Mouse (Mus musculus): ENCODE results near the gene Frmpd4. TPM values are rescaled to one million over a fixed set of nuclear protein-coding genes. Genes with fewer than 3 reads are reported as not detected.

Frmpd4 gene
- polyA plus RNA-seq, 1 experiment, result not detected

GRCm38 (mm10) chrX:168310143-168310542 is 266.9 kb downstream of the Frmpd4 start:
- Histone ChIP-seq H3K4me1 (ENCODE audit: control insufficient read depth, insufficient read depth, insufficient read length, low read length) (no peaks in the 10 kb centered on the region), H3K4me3 (ENCODE audit: insufficient read depth, low read depth, low read length) (no peak overlapping the region), H3K27ac (replicated peaks; ENCODE audit: low read depth, low read length) (no peak overlapping the region)

- no peak overlapping the region for H3K27ac ChIP-seq (replicated peaks; ENCODE audit: low read depth, low read length)
- H3K4me1 ChIP-seq (ENCODE audit: control insufficient read depth, insufficient read depth, insufficient read length, low read length), result no peaks in the 10 kb centered on the region
- H3K4me3 ChIP-seq (ENCODE audit: insufficient read depth, low read depth, low read length), result no peak overlapping the region
Observed at GRCm38 (mm10) chrX:168292506-168292905, 284.5 kb downstream of the Frmpd4 start.

- no peak overlapping the region for H3K27ac ChIP-seq (replicated peaks; ENCODE audit: low read depth, low read length)
- H3K4me3 ChIP-seq (ENCODE audit: insufficient read depth, low read depth, low read length), result no peak overlapping the region
- no peaks in the 10 kb centered on the region for H3K4me1 ChIP-seq (ENCODE audit: control insufficient read depth, insufficient read depth, insufficient read length, low read length)
Observed at GRCm38 (mm10) chrX:168207034-168207433, 370.0 kb downstream of the Frmpd4 start.

- no peaks in the 10 kb centered on the region for H3K4me1 ChIP-seq (ENCODE audit: control insufficient read depth, insufficient read depth, insufficient read length, low read length)
- H3K4me3 ChIP-seq (ENCODE audit: insufficient read depth, low read depth, low read length), result no peak overlapping the region
- no peak overlapping the region for H3K27ac ChIP-seq (replicated peaks; ENCODE audit: low read depth, low read length)
Observed at GRCm38 (mm10) chrX:168191944-168192343, 385.1 kb downstream of the Frmpd4 start.

GRCm38 (mm10) chrX:168189563-168189962 is 387.5 kb downstream of the Frmpd4 start:
- Histone ChIP-seq H3K4me1 (ENCODE audit: control insufficient read depth, insufficient read depth, insufficient read length, low read length) (no peaks in the 10 kb centered on the region), H3K27ac (replicated peaks; ENCODE audit: low read depth, low read length) (no peak overlapping the region), H3K4me3 (ENCODE audit: insufficient read depth, low read depth, low read length) (no peak overlapping the region)

GRCm38 (mm10) chrX:168163001-168163400 is 414.0 kb downstream of the Frmpd4 start:
- no peak overlapping the region for H3K4me3 ChIP-seq (ENCODE audit: insufficient read depth, low read depth, low read length)
- no peaks in the 10 kb centered on the region for H3K4me1 ChIP-seq (ENCODE audit: control insufficient read depth, insufficient read depth, insufficient read length, low read length)

GRCm38 (mm10) chrX:168158866-168159265 is 418.2 kb downstream of the Frmpd4 start:
- Histone ChIP-seq H3K4me1 (ENCODE audit: control insufficient read depth, insufficient read depth, insufficient read length, low read length) (no peaks in the 10 kb centered on the region), H3K4me3 (ENCODE audit: insufficient read depth, low read depth, low read length) (no peak overlapping the region), H3K27ac (replicated peaks; ENCODE audit: low read depth, low read length) (no peak overlapping the region)

More at GRCm38 (mm10) chrX:168163001-168163400, 414.0 kb downstream of the Frmpd4 start:
- no peak overlapping the region for H3K27ac ChIP-seq (replicated peaks; ENCODE audit: low read depth, low read length)

GRCm38 (mm10) chrX:168141051-168141450 is 436.0 kb downstream of the Frmpd4 start:
- H3K4me1 ChIP-seq (ENCODE audit: control insufficient read depth, insufficient read depth, insufficient read length, low read length), result no peaks in the 10 kb centered on the region
- no peak overlapping the region for H3K4me3 ChIP-seq (ENCODE audit: insufficient read depth, low read depth, low read length)
- H3K27ac ChIP-seq (replicated peaks; ENCODE audit: low read depth, low read length), result no peak overlapping the region

GRCm38 (mm10) chrX:168124043-168124442 is 453.0 kb downstream of the Frmpd4 start:
- H3K27ac ChIP-seq (replicated peaks; ENCODE audit: low read depth, low read length), result no peak overlapping the region
- no peak overlapping the region for H3K4me3 ChIP-seq (ENCODE audit: insufficient read depth, low read depth, low read length)
- no peaks in the 10 kb centered on the region for H3K4me1 ChIP-seq (ENCODE audit: control insufficient read depth, insufficient read depth, insufficient read length, low read length)

- no peaks in the 10 kb centered on the region for H3K4me1 ChIP-seq (ENCODE audit: control insufficient read depth, insufficient read depth, insufficient read length, low read length)
- no peak overlapping the region for H3K27ac ChIP-seq (replicated peaks; ENCODE audit: low read depth, low read length)
- H3K4me3 ChIP-seq (ENCODE audit: insufficient read depth, low read depth, low read length), result no peak overlapping the region
Observed at GRCm38 (mm10) chrX:168123589-168123965, 453.5 kb downstream of the Frmpd4 start.

- Histone ChIP-seq H3K4me1 (ENCODE audit: control insufficient read depth, insufficient read depth, insufficient read length, low read length) (no peaks in the 10 kb centered on the region), H3K4me3 (ENCODE audit: insufficient read depth, low read depth, low read length) (no peak overlapping the region), H3K27ac (replicated peaks; ENCODE audit: low read depth, low read length) (no peak overlapping the region)
Observed at GRCm38 (mm10) chrX:168122806-168123588, 454.0 kb downstream of the Frmpd4 start.

- H3K4me1 ChIP-seq (ENCODE audit: control insufficient read depth, insufficient read depth, insufficient read length, low read length), result no peaks in the 10 kb centered on the region
- H3K27ac ChIP-seq (replicated peaks; ENCODE audit: low read depth, low read length), result no peak overlapping the region
- no peak overlapping the region for H3K4me3 ChIP-seq (ENCODE audit: insufficient read depth, low read depth, low read length)
Observed at GRCm38 (mm10) chrX:168041589-168041988, 535.4 kb downstream of the Frmpd4 start.

GRCm38 (mm10) chrX:168020574-168021145 is 556.4 kb downstream of the Frmpd4 start:
- no peaks in the 10 kb centered on the region for H3K4me1 ChIP-seq (ENCODE audit: control insufficient read depth, insufficient read depth, insufficient read length, low read length)
- H3K27ac ChIP-seq (replicated peaks; ENCODE audit: low read depth, low read length), result no peak overlapping the region
- no peak overlapping the region for H3K4me3 ChIP-seq (ENCODE audit: insufficient read depth, low read depth, low read length)

GRCm38 (mm10) chrX:168017792-168018191 is 559.2 kb downstream of the Frmpd4 start:
- Histone ChIP-seq H3K27ac (replicated peaks; ENCODE audit: low read depth, low read length) (no peak overlapping the region), H3K4me1 (ENCODE audit: control insufficient read depth, insufficient read depth, insufficient read length, low read length) (no peaks in the 10 kb centered on the region), H3K4me3 (ENCODE audit: insufficient read depth, low read depth, low read length) (no peak overlapping the region)

GRCm38 (mm10) chrX:167984835-167985234 is 592.2 kb downstream of the Frmpd4 start:
- Histone ChIP-seq H3K4me1 (ENCODE audit: control insufficient read depth, insufficient read depth, insufficient read length, low read length) (no peaks in the 10 kb centered on the region), H3K4me3 (ENCODE audit: insufficient read depth, low read depth, low read length) (no peak overlapping the region), H3K27ac (replicated peaks; ENCODE audit: low read depth, low read length) (no peak overlapping the region)

GRCm38 (mm10) chrX:167951207-167951606 is 625.8 kb downstream of the Frmpd4 start:
- Histone ChIP-seq H3K4me1 (ENCODE audit: control insufficient read depth, insufficient read depth, insufficient read length, low read length) (no peaks in the 10 kb centered on the region), H3K27ac (replicated peaks; ENCODE audit: low read depth, low read length) (no peak overlapping the region), H3K4me3 (ENCODE audit: insufficient read depth, low read depth, low read length) (no peak overlapping the region)
